Mouse (Mus musculus): ENCODE data around the gene Abcb8. TPM values are rescaled to one million over a fixed set of nuclear protein-coding genes. Genes with fewer than 3 reads are reported as not detected.
"Not testable (repeated sequence)": the region's sequence is repeated elsewhere in the genome, so short reads cannot be mapped to it uniquely, and the experiment has no call there.

Gene Abcb8
- total RNA-seq, 2 experiments from 2014 or later: 36.2 to 43.6 TPM

DNA sequence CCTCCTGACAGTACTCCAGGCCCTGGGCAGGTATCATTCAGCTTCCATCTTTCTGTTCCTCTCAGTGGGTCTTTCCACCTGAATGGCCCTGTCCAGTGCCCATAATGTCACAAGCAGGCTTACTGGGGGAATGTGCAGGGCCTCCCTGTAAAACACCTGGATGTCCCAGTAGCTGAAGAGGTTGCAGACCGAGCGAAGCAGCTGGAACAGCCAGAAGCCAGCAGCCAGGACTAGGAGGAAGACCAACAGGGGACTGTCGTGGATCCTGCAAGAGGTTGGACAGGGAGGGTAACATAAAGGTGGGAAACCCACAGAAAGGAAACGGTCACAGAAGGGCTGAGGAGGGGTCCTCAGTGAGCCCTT, 3.8 kb upstream of the Abcb8 start:
- intact Hi-C loops (cut with DNase I; ENCODE audit: low total_unique reads): no loop called here
- no peak for DNase-seq

DNA sequence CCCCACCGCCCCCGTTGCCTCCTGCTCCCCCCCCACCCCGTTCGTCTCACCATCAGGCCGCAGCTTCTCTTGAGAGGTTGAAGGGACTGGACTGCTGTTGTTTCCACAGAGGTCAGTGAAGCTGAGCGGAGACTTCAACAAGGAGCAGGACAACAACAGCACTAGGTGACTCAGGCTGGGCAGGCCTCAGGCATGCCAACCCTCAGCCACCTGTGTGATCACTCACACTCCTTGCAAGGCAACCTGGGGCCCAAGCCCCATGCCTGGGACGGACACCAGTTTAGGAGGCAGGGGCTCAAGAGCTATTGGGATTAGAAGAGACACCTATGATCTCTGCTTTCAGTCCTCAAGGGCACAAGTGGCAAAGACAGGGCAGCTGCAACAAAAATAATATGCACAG, 1.6 kb upstream of the Abcb8 start, which contains the start of gene Atg9b:
Gene Atg9b, minus strand, starts transcription at position 280 of the 400 bp plus-strand sequence.
- intact Hi-C loops (cut with DNase I; ENCODE audit: low total_unique reads): no loop called here
- DNase-seq: no peak

DNA sequence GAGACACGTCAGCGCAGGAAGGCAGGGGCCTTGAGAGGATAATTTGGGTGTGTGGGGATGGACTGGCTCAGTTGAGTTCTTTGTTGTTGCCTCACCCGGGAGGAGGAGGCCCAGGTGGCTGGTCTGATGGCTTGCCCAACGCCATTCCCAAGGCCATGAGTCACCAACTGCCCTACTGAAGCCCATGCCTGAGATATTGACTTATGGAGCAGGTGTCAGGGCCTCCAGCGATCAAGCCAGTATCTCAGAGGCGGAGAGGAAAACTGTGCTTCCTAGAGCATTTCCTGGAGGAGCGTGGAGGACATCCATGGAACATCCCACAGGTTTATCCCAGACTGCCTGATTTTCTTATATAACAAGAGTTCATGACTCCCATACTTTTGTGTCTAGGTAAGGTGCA, 739 bp upstream of the Abcb8 start:
- intact Hi-C loops (cut with DNase I; ENCODE audit: low total_unique reads): no loop called here
- DNase-seq: no peak

DNA sequence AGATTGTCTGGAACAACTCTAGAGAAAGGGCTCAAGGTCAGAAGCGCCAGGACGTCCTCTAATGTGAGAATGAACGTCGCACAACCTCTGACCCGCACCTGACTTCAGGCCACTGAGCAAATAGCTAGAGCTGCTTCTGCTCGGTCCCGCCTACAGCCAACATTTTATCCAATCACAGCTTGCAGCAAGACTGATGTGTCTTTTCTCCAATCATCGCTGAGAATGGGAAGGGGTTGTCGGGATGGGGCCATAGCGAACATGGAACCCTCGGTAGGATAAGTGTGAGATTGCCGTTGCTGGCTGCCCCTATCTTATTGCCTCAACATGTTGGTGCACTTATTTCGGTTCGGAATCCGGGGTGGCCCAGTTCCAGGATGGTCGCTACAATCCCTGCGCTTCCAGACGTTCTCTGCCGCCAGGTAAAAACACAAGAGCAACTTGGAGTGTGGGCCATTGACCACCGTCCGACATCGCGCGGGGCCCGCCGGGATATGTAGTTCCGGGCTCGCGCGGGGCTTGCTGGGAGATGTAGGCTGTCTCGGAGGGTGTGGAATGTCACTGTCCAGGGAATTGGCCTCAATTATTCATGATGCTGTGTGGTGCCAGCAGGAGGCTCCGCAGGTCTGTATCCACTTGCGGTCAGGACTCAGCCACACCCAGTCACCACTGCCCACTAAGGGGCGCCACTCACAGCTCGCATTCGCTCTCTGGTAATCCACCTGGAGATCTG, 867 bp downstream of the Abcb8 start:
- peak; percentile 93 for DNase-seq
- intact Hi-C loops (cut with DNase I; ENCODE audit: low total_unique reads): no loop called here

DNA sequence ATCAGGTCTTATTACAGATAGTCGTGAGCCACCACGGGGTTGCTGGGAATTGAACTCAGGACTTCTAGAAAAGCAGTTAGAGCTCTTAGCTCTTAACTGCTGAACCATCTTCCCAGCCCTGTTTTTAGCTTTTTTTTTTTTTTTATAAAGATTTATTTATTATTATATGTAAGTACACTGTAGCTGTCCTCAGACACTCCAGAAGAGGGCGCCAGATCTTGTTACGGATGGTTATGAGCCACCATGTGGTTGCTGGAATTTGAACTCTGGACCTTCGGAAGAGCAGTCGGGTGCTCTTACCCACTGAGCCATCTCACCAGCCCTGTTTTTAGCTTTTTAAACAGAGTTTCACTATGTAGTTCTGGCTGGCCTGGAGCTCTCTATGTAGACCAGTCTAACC, 2.8 kb downstream of the Abcb8 start:
- intact Hi-C loops (cut with DNase I; ENCODE audit: low total_unique reads): not testable (repeated sequence)

DNA sequence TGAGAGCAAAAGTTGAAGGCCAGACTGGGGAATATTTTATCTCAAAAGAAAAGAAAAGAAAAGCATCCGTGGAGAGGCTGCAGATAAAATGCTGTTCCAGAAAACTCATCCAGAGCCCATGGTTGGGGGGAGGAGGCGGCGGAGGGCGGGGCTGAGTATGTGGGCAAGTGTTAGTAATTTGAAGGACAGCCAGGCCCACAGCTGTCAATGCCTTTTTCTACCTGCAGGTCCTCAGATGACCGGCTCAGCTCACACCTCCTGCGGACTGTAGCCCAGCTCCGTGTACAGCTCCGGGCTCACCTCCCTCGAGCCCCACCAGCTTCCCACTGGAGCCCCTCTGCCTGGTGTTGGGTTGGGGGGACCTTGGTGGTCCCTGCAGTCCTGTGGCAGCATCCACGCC, 6.2 kb downstream of the Abcb8 start:
- no peak for DNase-seq

More for the DNA sequence above, 2.8 kb downstream of the Abcb8 start:
- DNase-seq: not testable (repeated sequence)

DNA sequence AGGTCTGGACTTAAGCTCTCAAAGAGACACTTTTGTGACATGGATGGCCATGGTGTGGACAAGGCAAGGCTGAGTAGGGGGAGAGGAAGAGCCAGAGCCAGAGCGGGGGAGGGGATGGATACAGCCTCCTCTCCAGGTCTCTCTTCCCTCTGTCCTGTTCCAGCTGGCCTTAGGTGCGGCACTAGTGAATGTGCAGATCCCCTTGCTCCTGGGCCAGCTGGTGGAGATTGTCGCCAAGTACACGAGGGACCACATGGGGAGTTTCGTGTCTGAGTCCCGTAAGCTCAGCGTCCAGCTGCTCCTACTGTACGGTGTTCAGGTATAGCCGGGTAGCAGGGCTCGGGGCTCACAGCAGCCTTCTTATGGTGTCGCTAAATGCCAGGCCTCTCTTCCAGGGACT, 6.9 kb downstream of the Abcb8 start:
- intact Hi-C loops (cut with DNase I; ENCODE audit: low total_unique reads): no loop called here
- no peak for DNase-seq

More for the DNA sequence above, 6.2 kb downstream of the Abcb8 start:
- intact Hi-C loops (cut with DNase I; ENCODE audit: low total_unique reads): no loop called here

DNA sequence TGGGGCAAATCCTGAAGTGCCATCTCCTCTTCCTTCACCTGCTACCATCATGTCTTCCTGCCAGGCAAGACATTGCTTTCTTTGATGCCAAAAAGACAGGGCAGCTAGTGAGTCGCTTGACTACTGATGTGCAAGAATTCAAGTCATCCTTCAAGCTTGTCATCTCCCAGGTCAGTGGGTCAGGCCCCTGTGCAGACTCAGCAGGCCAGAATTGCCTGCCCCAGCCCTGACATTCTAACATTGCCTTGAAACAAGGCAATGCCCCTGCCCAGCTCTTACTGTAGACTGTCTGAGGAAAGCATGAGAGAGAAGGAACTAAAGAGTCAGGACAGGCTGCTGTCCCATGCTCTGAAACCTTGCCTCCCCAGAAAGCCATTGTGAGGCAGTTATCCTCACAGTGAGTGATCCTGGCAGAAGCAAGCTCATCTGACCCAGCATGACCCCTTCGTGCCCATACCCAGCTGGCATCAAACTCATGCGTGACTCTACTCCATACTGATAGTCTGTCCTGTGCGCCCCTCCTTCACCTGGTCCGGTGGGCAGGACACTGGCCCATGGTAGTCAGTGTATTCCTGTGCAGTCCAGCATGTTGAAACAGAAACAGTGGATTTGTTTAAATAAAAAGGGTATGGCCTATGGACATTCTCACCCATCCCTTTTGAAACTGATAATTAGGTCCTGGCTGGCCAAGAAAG, 7.6 kb downstream of the Abcb8 start:
- intact Hi-C loops (cut with DNase I; ENCODE audit: low total_unique reads): no loop called here

DNA sequence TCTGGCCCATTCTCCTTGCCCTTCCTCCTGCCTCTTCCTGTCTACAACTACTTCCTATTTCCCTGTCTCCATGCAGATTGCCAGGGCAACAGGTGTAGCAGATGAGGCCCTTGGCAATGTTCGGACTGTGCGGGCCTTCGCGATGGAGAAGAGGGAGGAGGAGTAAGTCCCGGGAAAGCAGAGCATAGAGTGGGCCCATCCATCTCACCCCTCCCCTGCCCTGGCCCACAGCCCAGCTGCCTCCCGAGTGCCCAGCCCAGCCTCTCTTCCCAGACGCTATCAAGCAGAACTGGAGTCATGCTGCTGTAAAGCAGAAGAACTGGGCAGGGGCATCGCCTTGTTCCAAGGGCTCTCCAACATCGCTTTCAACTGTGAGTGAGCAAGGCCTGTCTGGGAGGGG, 8.5 kb downstream of the Abcb8 start:
- intact Hi-C loops (cut with DNase I; ENCODE audit: low total_unique reads): no loop called here
- no peak for DNase-seq

More for the DNA sequence above, 7.6 kb downstream of the Abcb8 start:
- DNase-seq: no peak

DNA sequence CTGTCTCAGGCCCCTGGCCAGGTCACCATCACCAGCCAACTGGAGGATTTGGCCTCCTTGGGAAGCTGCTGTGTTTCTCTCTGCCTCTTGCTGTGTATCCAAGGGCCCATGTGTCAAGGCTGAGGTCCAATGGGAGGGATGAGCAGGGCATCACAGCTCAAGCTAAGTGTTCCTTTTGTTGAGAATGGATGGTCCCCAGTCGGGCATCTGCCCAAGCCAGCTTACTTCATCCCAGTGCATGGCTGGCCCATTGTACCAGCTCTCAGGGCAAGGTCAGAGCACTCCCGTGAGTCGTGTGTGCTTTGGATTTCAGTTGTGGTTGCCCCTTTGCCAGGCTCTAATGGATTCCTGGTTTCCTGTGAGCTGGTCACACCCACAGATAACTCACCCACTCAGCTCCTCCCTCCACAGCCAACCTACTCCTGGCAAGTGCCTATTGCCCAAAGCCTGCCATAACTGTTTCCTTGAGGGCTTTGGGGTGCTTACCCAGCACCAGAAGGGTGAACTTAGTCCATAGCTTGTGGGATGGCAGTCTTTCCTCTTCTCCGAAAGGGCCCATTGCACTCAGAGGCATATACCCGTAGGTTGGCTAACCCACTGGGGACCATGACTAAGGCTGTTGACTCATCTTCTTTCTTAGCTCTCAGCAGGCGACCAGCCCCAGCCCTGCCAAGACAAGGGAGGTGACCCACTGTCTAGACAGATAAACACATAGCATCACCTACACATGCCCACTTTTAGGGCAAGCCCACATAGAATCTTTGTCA, 11.3 kb downstream of the Abcb8 start:
- no peak for DNase-seq
- intact Hi-C loops (cut with DNase I; ENCODE audit: low total_unique reads): no loop called here

DNA sequence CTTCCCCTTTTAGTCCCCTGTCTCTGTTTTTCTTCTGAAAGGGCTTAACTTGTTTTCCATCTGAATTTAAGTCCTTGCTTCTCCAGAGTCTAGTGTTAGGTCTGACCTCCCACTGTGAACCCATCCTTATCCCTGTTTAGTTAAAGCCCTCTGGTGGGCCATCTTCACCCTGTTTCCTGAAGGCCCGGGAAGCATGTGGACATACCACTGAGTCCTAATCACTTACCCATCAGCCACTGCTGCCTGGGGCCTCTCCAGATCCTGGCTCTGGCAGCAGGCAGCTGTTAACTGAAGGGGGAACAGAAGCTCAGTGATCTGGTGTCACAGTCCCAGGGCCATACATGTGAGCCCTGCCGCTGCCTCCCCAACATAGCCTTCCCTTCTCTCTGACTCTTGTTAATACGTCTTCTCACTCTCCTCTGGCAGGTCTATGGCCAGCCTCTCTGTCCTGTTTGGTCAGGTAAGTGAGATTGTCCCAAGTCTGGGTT, 12.0 kb downstream of the Abcb8 start:
- intact Hi-C loops (cut with DNase I; ENCODE audit: low total_unique reads): no loop called here
- no peak for DNase-seq

DNA sequence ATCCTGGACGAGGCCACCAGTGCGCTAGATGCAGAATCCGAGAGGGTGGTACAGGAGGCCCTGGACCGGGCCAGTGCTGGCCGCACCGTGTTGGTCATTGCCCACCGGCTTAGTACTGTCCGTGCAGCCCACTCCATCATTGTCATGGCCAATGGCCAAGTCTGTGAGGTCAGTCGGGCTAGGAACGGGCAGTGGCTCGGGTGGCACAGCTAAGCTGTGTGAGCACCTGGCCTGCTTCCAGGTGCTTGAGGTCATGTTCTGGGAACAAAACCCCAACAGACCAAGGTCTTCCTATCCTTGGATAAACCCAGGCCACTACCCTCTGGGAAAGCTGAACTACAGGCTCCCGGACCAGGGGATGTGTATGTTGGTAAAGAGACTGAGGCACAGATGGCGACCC, 15.2 kb downstream of the Abcb8 start:
- intact Hi-C loops (cut with DNase I; ENCODE audit: low total_unique reads): no loop called here
- no peak for DNase-seq

DNA sequence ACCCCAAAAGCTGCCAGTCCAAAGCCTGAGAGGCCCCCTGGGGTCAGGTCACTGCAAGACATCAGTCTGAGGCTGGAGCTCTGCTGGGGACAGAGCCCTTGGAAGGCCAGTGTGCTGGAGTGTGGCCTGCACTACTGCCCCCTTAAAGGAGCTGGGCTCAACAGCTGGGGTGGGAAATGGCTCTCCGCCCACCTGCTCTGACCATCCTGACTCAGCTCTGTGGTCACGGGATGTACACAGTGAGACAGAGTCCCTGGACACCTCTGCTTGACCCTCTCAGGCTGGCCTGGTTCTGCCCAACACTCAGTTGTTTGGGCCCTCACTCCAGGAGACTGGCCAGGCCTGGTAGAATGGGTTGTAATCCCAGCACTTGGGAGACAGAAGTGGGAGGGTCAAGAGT, 16.0 kb downstream of the Abcb8 start:
- intact Hi-C loops (cut with DNase I; ENCODE audit: low total_unique reads): no loop called here
- no peak for DNase-seq

DNA sequence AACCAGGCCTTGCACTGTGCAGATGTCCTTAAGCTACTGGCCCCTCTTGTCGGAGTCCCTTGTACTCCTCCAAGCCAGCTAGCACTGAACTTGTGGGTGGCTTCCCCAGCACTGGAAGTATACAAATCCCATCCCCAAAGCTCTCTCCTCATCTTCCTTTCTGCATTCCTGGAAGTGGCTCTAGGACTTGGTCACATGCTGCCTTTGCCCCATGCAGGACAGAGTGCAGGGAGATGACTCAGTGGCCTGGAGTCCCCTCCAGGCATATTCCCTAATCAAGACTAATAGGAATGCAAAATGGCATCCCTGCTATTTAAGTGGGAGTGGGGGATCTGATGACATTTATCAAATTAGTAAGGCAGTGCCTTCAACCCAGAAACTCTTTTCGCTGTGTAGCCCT, 18.6 kb downstream of the Abcb8 start:
- no peak for DNase-seq
- intact Hi-C loops (cut with DNase I; ENCODE audit: low total_unique reads): no loop called here

DNA sequence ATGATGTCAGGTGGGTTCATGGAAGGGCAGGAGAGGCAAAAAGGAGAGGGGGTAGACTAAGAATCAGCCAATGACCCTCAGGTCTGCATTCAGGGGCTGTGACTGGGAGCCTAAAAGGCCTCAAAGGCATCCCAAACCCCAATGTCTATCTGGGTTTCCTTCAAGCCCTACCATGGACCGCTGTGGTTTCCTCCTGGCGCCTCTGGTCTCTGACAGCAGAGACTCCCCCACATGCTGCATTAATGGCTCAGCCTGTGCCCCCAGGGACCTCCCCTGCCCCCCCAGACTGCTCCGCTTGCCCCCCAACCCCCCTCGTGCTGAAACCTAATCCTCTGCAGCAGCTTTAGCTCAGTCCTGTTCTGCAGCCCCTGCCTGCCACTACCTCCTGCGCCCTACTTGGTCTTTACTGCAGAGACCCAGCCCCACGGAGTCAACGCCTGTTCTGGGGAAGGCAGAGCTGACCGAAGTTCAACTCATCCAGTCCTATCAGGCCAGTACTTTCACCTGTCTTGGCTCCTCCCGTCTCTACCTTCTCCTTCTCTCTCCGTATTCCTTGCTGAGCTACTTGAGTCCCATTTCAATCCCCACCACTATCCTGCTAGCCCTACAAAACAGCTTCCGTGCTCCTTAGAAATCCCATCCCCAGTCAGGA, 19.7 kb downstream of the Abcb8 start, which contains the start of gene Asic3:
Gene Asic3, plus strand, starts transcription at position 351 of the 652 bp plus-strand sequence.
- no peak for DNase-seq
- intact Hi-C loops (cut with DNase I; ENCODE audit: low total_unique reads): no loop called here

DNA sequence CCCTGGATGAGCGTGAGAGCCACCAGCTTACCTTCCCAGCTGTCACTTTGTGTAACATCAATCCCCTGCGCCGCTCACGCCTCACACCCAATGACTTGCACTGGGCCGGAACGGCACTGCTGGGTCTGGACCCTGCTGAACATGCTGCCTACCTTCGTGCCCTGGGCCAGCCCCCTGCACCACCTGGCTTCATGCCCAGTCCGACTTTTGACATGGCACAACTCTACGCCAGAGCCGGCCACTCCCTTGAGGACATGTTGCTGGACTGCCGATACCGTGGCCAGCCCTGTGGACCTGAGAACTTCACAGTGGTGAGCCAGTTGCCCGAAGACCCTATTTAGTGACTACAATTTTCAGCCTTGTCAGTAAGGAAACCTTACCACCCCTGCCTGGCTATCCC, 20.5 kb downstream of the Abcb8 start:
- intact Hi-C loops (cut with DNase I; ENCODE audit: low total_unique reads): no loop called here
- DNase-seq: no peak

DNA sequence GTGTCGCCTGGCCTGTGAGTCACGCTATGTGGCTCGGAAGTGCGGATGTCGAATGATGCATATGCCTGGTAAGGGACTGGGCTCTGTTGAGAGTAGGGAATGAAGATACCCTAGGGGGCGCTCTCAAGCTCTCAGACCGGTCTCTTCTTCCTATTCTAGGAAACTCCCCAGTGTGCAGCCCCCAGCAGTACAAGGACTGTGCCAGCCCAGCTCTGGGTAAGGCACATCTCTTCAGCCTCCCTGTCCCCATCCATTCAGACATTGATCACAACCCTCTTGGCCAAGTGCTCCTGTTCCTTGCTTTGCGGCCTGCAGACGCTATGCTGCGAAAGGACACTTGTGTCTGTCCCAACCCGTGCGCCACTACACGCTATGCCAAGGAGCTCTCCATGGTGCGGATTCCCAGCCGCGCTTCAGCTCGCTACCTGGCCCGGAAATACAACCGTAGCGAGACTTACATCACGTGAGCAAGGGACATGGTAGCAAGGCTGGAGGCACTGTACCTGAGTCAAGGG, 22.8 kb downstream of the Abcb8 start:
- intact Hi-C loops (cut with DNase I; ENCODE audit: low total_unique reads): loop anchor here (5.0 kb wide), 1 partner anchor 56 kb away; no protein-coding TSS in a partner anchor
- DNase-seq: peak; percentile 58

DNA sequence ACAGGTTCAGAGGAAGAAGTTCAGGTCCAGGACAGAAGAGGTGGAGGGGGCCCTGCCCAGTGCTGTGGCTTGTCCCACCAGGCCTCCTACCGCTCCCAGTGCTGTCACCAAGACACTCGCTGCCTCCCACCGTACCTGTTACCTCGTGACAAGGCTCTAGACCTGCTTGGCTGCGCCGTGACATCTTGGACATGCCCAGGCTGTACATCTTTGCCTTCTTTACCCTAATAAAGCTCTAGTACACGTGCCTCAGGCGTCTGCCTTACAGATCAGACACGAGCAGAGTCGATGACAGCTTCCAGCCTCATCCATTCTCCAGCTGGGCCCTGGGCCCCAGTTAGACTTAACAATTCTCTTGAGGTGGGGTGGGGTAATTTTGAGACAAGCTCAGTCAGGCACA, 24.1 kb downstream of the Abcb8 start:
- intact Hi-C loops (cut with DNase I; ENCODE audit: low total_unique reads): loop anchor here (5.0 kb wide), 1 partner anchor 55 kb away; no protein-coding TSS in a partner anchor
- no peak for DNase-seq

DNA sequence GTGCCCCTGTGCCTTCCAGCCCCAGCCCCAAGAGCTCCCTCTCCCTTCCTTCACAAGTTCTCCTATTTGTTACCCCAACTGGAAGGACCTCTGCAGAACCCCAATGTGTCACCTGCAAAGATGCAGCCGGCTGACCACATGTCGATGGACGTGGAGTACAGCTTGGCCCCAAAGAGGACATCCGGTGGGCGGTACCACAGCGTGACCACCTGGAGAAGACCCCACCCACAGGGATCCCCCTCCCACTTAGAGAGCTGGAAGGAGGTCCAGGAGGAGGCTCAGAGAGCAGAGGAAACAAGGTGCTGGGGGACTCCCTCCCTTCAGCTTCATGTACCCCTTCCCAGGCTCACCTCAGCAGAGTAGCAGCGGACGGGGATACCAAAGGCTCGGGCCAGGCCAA, 26.9 kb downstream of the Abcb8 start:
- no peak for DNase-seq
- intact Hi-C loops (cut with DNase I; ENCODE audit: low total_unique reads): no loop called here
